Mouse (Mus musculus): ENCODE data around the gene Krt36.

Gene Krt36

GRCm38 (mm10) chr11:100105576-100106122 lies at the start of gene Krt36:
TSS of gene Krt36 (minus strand) at chr11:100105626.
- DNase-seq, result no peak

GRCm38 (mm10) chr11:100148615-100149330 lies 43.3 kb upstream of the Krt36 start, which contains the start of gene Krt19:
TSS of gene Krt19 (minus strand) at chr11:100148665.
- no peak for DNase-seq

GRCm38 (mm10) chr11:100147566-100148353 lies 42.3 kb upstream of the Krt36 start:
- DNase-seq, result no peak

GRCm38 (mm10) chr11:100145858-100146560 lies 40.6 kb upstream of the Krt36 start:
- no peak for DNase-seq

GRCm38 (mm10) chr11:100145104-100145503 lies 39.7 kb upstream of the Krt36 start:
- DNase-seq, result no peak

- no peak for DNase-seq
These were observed 35.5 kb upstream of the Krt36 start for GRCm38 (mm10) chr11:100140966-100141365.

- no peak for DNase-seq
These were observed 34.0 kb upstream of the Krt36 start for GRCm38 (mm10) chr11:100139391-100139790.

- no peak for DNase-seq
These were observed 33.4 kb upstream of the Krt36 start for GRCm38 (mm10) chr11:100138809-100139208.

GRCm38 (mm10) chr11:100137693-100138092 lies 32.3 kb upstream of the Krt36 start:
- no peak for DNase-seq

GRCm38 (mm10) chr11:100136559-100136958 lies 31.1 kb upstream of the Krt36 start:
- DNase-seq, result no peak

- DNase-seq, result no peak
These were observed 30.3 kb upstream of the Krt36 start, which contains the start of gene Krt15 for GRCm38 (mm10) chr11:100135731-100136130. TSS of gene Krt15 (minus strand) at chr11:100135928.

- DNase-seq, result no peak
These were observed 19.5 kb upstream of the Krt36 start for GRCm38 (mm10) chr11:100124901-100125300.

- no peak for DNase-seq
These were observed 16.0 kb upstream of the Krt36 start, which contains the start of gene Krt13 for GRCm38 (mm10) chr11:100121466-100121865. TSS of gene Krt13 (minus strand) at chr11:100121566.

- no peak for DNase-seq
These were observed 14.9 kb upstream of the Krt36 start for GRCm38 (mm10) chr11:100120331-100120730.

GRCm38 (mm10) chr11:100113742-100114029 lies 8.3 kb upstream of the Krt36 start:
- no peak for DNase-seq

GRCm38 (mm10) chr11:100112935-100113741 lies 7.7 kb upstream of the Krt36 start:
- no peak for DNase-seq

- DNase-seq, result no peak
These were observed 2.6 kb downstream of the Krt36 start for GRCm38 (mm10) chr11:100102693-100103429.

GRCm38 (mm10) chr11:100100391-100100790 lies 5.0 kb downstream of the Krt36 start:
- no peak for DNase-seq

GRCm38 (mm10) chr11:100097819-100098218 lies 7.6 kb downstream of the Krt36 start:
- no peak for DNase-seq

GRCm38 (mm10) chr11:100096141-100096540 lies 9.3 kb downstream of the Krt36 start, which contains the start of gene Krt35:
TSS of gene Krt35 (minus strand) at chr11:100096241.
- no peak for DNase-seq

GRCm38 (mm10) chr11:100088378-100089025 lies 16.9 kb downstream of the Krt36 start:
- no peak for DNase-seq

Measured in right cerebral cortex, postnatal 4 days (tissue).